ENCODE assay signal across 8 mouse cellular contexts in the genomic region with DNA sequence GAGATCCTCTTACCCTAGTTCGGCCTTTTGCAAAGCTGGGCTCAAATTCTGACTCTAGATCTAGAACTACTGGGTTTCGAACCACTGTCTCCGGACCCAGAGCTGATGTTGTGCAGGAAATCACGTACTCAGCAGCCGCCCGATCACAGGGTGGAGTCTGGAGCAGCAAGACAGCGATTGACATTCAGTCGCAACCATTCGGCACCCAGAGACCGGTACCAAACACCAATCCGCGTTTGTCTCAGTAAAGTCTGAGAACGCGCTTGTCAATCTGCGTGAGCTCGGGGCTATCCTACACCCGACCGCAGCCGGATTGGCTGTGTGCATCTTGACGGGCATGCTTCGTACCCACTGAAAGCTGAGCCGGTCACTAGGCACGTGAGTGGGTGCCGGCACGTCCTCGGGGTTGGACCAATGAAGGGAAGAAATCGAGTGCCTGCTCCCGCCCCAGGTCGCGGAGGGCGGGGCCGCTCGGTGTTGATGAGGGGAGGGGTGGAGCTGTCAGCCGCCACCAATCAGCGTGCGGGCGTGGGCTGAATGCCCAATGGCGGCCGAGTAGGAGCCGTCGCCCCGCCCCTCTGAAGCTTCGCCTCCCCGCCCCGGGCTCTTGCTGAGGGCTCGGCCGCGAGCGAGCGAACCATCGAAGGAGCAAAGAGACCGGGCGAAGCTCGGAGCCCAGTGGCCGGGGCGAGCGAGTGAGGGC. TPM values are rescaled to one million over a fixed set of nuclear protein-coding genes. Genes with fewer than 3 reads are reported as not detected.
DNase-seq lines count a peak whose midpoint lies in the region; ATAC-seq and TF ChIP-seq lines count a peak whose summit lies in the region.

A gene (plus strand): TSS at position 613 of the 703 bp plus-strand sequence.

- H3K4me2 ChIP-seq in forebrain, postnatal 0 days (ENCODE audit: low read depth): peak within 1 kb of the TSS; percentile 74
- peak within 1 kb of the TSS; percentile 93 for H3K4me2 ChIP-seq in lung, embryonic 15.5 days

- peak in 1 of 2 experiments; percentile 69; a peak in 1 of 4 replicates for TF ChIP-seq POLR2A in MEL (IDR thresholded peaks at IDR 0.05; ENCODE audit: control insufficient read depth in 1 of 2, insufficient read depth in 1 of 2, low read depth in 1 of 2, low read length in 2 of 2, poor library complexity in 1 of 2)
- peak; percentile 66 for TF ChIP-seq POLR2A in cerebellum, adult 2 months (IDR thresholded peaks at IDR 0.05; ENCODE audit: borderline replicate concordance, insufficient read depth, low read length)

- peaks cover 0 to 13% of the 10 kb centered on the region in 2 experiments; a peak in 3 of 4 replicates for H3K36me3 ChIP-seq in MEL (ENCODE audit: control insufficient read depth in 1 of 2, insufficient read depth in 2 of 2, low read length in 2 of 2)
- no peaks in the 10 kb centered on the region for H3K36me3 ChIP-seq in forebrain, postnatal 0 days (ENCODE audit: insufficient read depth)
- H3K36me3 ChIP-seq in lung, embryonic 15.5 days: peaks cover 24% of the 10 kb centered on the region

- H3K9ac ChIP-seq in MEL (ENCODE audit: control insufficient read depth, low read depth, low read length, poor library complexity, severe bottlenecking): peak within 1 kb of the TSS; percentile 85
- H3K9ac ChIP-seq in forebrain, postnatal 0 days: peak within 1 kb of the TSS; percentile 95
- H3K9ac ChIP-seq in lung, embryonic 15.5 days: peak within 1 kb of the TSS; percentile 93

- H3K27me3 ChIP-seq in MEL (ENCODE audit: control insufficient read depth in 1 of 2, insufficient read depth in 2 of 2, low read length in 2 of 2): no peaks in the 10 kb centered on the region
- H3K27me3 ChIP-seq in cerebellum, adult 2 months (ENCODE audit: control insufficient read depth, insufficient read depth, low read length): no peaks in the 10 kb centered on the region
- H3K27me3 ChIP-seq in forebrain, postnatal 0 days (ENCODE audit: insufficient read depth, low read length): no peaks in the 10 kb centered on the region
- H3K27me3 ChIP-seq in lung, embryonic 15.5 days: no peaks in the 10 kb centered on the region

- peak; percentile 99 for DNase-seq in MEL (ENCODE audit: low read depth, low spot score)
- peak; percentile 99 to 100 for DNase-seq in cerebellum, adult 2 months
- peak; percentile 100 for DNase-seq in forebrain, postnatal 0 days
- peak; percentile 99 for DNase-seq in heart, postnatal 4 days
- peak; percentile 99 to 100 for DNase-seq in layer of hippocampus, adult 8-10 months (ENCODE audit: low spot score in 2 of 2)
- peak; percentile 100 for DNase-seq in ovary, adult 18-20 months (ENCODE audit: low spot score)
- peak; percentile 99 for DNase-seq in thymus, postnatal 0 days (ENCODE audit: low spot score)

- under 1% methylated on average over 57 of the region's 57 CpGs for WGBS in cerebellum, adult 2 months
- under 1% methylated on average over 57 of the region's 57 CpGs for WGBS in forebrain, postnatal 0 days
- under 1% methylated on average over 56 of the region's 57 CpGs for WGBS in lung, embryonic 15.5 days

- no peak for TF ChIP-seq EP300 in MEL (IDR thresholded peaks at IDR 0.05; ENCODE audit: low read depth in 1 of 2, low read length in 2 of 2)

- peaks cover 14% of the 10 kb centered on the region for H3K79me2 ChIP-seq in MEL (ENCODE audit: control insufficient read depth, insufficient read depth, low read length, poor library complexity)

- peak within 1 kb of the TSS; percentile 81 for H3K27ac ChIP-seq in MEL (ENCODE audit: control insufficient read depth, low read depth, low read length)
- peak within 1 kb of the TSS; percentile 73 for H3K27ac ChIP-seq in cerebellum, adult 2 months (ENCODE audit: insufficient read depth, low read length)
- peak within 1 kb of the TSS; percentile 95 for H3K27ac ChIP-seq in forebrain, postnatal 0 days (ENCODE audit: low read depth, low read length)
- H3K27ac ChIP-seq in lung, embryonic 15.5 days: peak within 1 kb of the TSS; percentile 96

- peak; percentile 99 for ATAC-seq in forebrain, postnatal 0 days
- peak; percentile 98 for ATAC-seq in lung, embryonic 15.5 days (ENCODE audit: borderline replicate concordance, extremely low read depth, low FRiP score, low TSS enrichment)

- H3K4me1 ChIP-seq in MEL (ENCODE audit: control insufficient read depth in 1 of 2, insufficient read depth in 2 of 2, low read length in 2 of 2): peaks cover 2 to 14% of the 10 kb centered on the region in 2 experiments
- peaks cover 17% of the 10 kb centered on the region for H3K4me1 ChIP-seq in cerebellum, adult 2 months (ENCODE audit: control insufficient read depth, insufficient read depth, low read length)
- H3K4me1 ChIP-seq in forebrain, postnatal 0 days (ENCODE audit: insufficient read depth): peaks cover 16% of the 10 kb centered on the region
- H3K4me1 ChIP-seq in lung, embryonic 15.5 days: peaks cover 34% of the 10 kb centered on the region

- no peaks in the 10 kb centered on the region for H3K9me3 ChIP-seq in MEL (replicated peaks; ENCODE audit: insufficient read depth, low read length)
- H3K9me3 ChIP-seq in forebrain, postnatal 0 days (ENCODE audit: low read length): no peaks in the 10 kb centered on the region
- H3K9me3 ChIP-seq in lung, embryonic 15.5 days: no peaks in the 10 kb centered on the region

- TF ChIP-seq CTCF in MEL (IDR thresholded peaks at IDR 0.05 in 2 of 3, conservative IDR thresholded peaks at IDR 0.05 in 1 of 3; ENCODE audit: control insufficient read depth in 1 of 3, insufficient read depth in 1 of 3, low read depth in 2 of 3, low read length in 3 of 3, poor library complexity in 1 of 3, severe bottlenecking in 1 of 3): no peak
- no peak for TF ChIP-seq CTCF in cerebellum, adult 2 months (IDR thresholded peaks at IDR 0.05; ENCODE audit: borderline replicate concordance, insufficient read depth, low read depth, low read length)
- TF ChIP-seq CTCF in forebrain, postnatal 0 days (IDR thresholded peaks at IDR 0.05; ENCODE audit: low read depth): no peak

- peak within 1 kb of the TSS; percentile 67 to 84 for H3K4me3 ChIP-seq in MEL (ENCODE audit: control insufficient read depth in 1 of 2, insufficient read depth in 1 of 2, low read depth in 2 of 2, low read length in 2 of 2)
- H3K4me3 ChIP-seq in cerebellum, adult 2 months (replicated peaks; ENCODE audit: insufficient read depth, low read depth, low read length): peak within 1 kb of the TSS; percentile 89
- peak within 1 kb of the TSS; percentile 96 for H3K4me3 ChIP-seq in forebrain, postnatal 0 days (ENCODE audit: low read depth, low read length)
- peak within 1 kb of the TSS; percentile 97 for H3K4me3 ChIP-seq in lung, embryonic 15.5 days

- TF ChIP-seq RAD21 in MEL (IDR thresholded peaks at IDR 0.05; ENCODE audit: low read depth, low read length): no peak

TF ChIP-seq in MEL, 35 proteins besides CTCF, POLR2A, EP300 and RAD21 (continues in another document):
- no peak for TF ChIP-seq UBTF (IDR thresholded peaks at IDR 0.05; ENCODE audit: borderline replicate concordance, insufficient read depth, low read depth, low read length)
- TF ChIP-seq MXI1 (IDR thresholded peaks at IDR 0.05; ENCODE audit: low read depth, low read length): peak; percentile 84
- TF ChIP-seq NELFE (IDR thresholded peaks at IDR 0.05; ENCODE audit: low read depth, low read length): peak; percentile 56
- no peak for TF ChIP-seq MYB (IDR thresholded peaks at IDR 0.05; ENCODE audit: low read depth, low read length)
- TF ChIP-seq POLR2AphosphoS2 (IDR thresholded peaks at IDR 0.05; ENCODE audit: low read length): peak; percentile 75
- TF ChIP-seq E2F4 (IDR thresholded peaks at IDR 0.05; ENCODE audit: borderline replicate concordance, low read depth, low read length): no peak
- peak; percentile 75; the same call in 1 of the 2 replicates for TF ChIP-seq HCFC1 (IDR thresholded peaks at IDR 0.05; ENCODE audit: low read depth, low read length)
- TF ChIP-seq SIN3A (IDR thresholded peaks at IDR 0.05; ENCODE audit: low read length): no peak; the same call in 1 of the 2 replicates
- TF ChIP-seq MAX (IDR thresholded peaks at IDR 0.05; ENCODE audit: low read length): peak; percentile 87
- TF ChIP-seq ZMIZ1 (IDR thresholded peaks at IDR 0.05; ENCODE audit: low read depth, low read length): peak; percentile 57; the same call in 1 of the 2 replicates
- no peak; the same call in 1 of the 2 replicates for TF ChIP-seq CHD1 (IDR thresholded peaks at IDR 0.05; ENCODE audit: low read depth, low read length)
- no peak for TF ChIP-seq MEF2A (IDR thresholded peaks at IDR 0.05; ENCODE audit: extremely low read depth, insufficient replicate concordance, low read depth, low read length, poor library complexity, severe bottlenecking)
- TF ChIP-seq NRF1 (IDR thresholded peaks at IDR 0.05; ENCODE audit: insufficient read depth, low read depth, low read length, poor library complexity, severe bottlenecking): peak; percentile 51; the same call in 1 of the 2 replicates
- no peak for TF ChIP-seq JUND (IDR thresholded peaks at IDR 0.05; ENCODE audit: low read depth, low read length)
- no peak for TF ChIP-seq GABPA (IDR thresholded peaks at IDR 0.05; ENCODE audit: low read depth, low read length)
- TF ChIP-seq USF1 (IDR thresholded peaks at IDR 0.05; ENCODE audit: low read depth, low read length): peak; percentile 98
- no peak for TF ChIP-seq ZNF384 (IDR thresholded peaks at IDR 0.05; ENCODE audit: low read depth, low read length)
- no peak; the same call in 1 of the 2 replicates for TF ChIP-seq KAT2A (conservative IDR thresholded peaks at IDR 0.05; ENCODE audit: low read depth, low read length)
- peak; percentile 82; the same call in 1 of the 2 replicates for TF ChIP-seq MAZ (IDR thresholded peaks at IDR 0.05; ENCODE audit: low read depth, low read length)
- TF ChIP-seq TBP (IDR thresholded peaks at IDR 0.05; ENCODE audit: low read depth, low read length): peak; percentile 41; the same call in 1 of the 2 replicates
- no peak for TF ChIP-seq POLR2AphosphoS5 (IDR thresholded peaks at IDR 0.05; ENCODE audit: borderline replicate concordance, low read depth, low read length)
- TF ChIP-seq TAL1 (IDR thresholded peaks at IDR 0.05; ENCODE audit: low read length): no peak

RNA-seq across cellular contexts. Expression of the gene that starts here (rescaled TPM):
- 9.1 and 12.5 TPM in 2 replicates for total RNA-seq in MEL (2012; rRNA removed)
- 10 to 100 TPM in 1 of 2 experiments, not detected in 1; 27.5 TPM for polyA plus RNA-seq in MEL (2012; ENCODE audit: insufficient read depth in 1 of 2, insufficient read length in 2 of 2, low read depth in 1 of 2, low replicate concordance in 2 of 2, missing spikeins in 1 of 2)
- 45.8 and 50.9 TPM in 2 replicates for polyA plus RNA-seq in cerebellum, adult 2 months (2012; rRNA removed)
- total RNA-seq in forebrain, postnatal 0 days (2014; rRNA removed): 107 and 133 TPM in 2 replicates
- polyA plus RNA-seq in forebrain, postnatal 0 days (2015; fragmentation: Nextera tagmentation; extraction: Ambion mirVana): 46.8 and 53.2 TPM in 2 replicates
- 10 to 100 TPM; 38.9 to 40.5 TPM for total RNA-seq in heart, postnatal 4 days (2021)
- total RNA-seq in layer of hippocampus, adult 8-10 months (2022): 10 to 100 TPM; 66.8 to 85.2 (median 76.9) TPM
- 33.4 and 33.7 TPM in 2 replicates for polyA plus RNA-seq in lung, embryonic 15.5 days (2015; fragmentation: Nextera tagmentation; extraction: Ambion mirVana)
- 25.9 and 28.0 TPM in 2 replicates for polyA plus RNA-seq in thymus, postnatal 0 days (2015; fragmentation: Nextera tagmentation; extraction: Ambion mirVana)

Comparison
In these comparisons a context has a peak if more than half of its experiments do, and no peak if none do; other contexts are left out.
1. Peak in every context shown above with its lines: DNase-seq, ATAC-seq, H3K4me3 ChIP-seq and H3K27ac ChIP-seq.